Mouse (Mus musculus): Measurements from ENCODE around the gene Eif4e3.

GRCm38 (mm10) chr6:99669481-99670325, 3.1 kb upstream of the Eif4e3 start:
- no peak for TF ChIP-seq CTCF (IDR thresholded peaks at IDR 0.05; ENCODE audit: extremely low read depth, insufficient read length, insufficient replicate concordance, low read depth, low read length)
- no peak for TF ChIP-seq POLR2A (IDR thresholded peaks at IDR 0.05; ENCODE audit: low read depth, low read length)

Data from small intestine, adult 2 months (tissue).